Mouse (Mus musculus): ENCODE measurements at regions not wholly inside any gene's neighbourhood (a gene's known extent, or its start where the extent isn't known, plus 50 kb on each side); places are given as distances from the start of the nearest gene placed in this dataset.
"Not testable (repeated sequence)": the region's sequence is repeated elsewhere in the genome, so short reads cannot be mapped to it uniquely, and the experiment has no call there.

- no peak for DNase-seq (ENCODE audit: low spot score in 2 of 2)
Observed at GRCm38 (mm10) chr17:13549975-13550895, 195.9 kb downstream of the Tcp10c start.

- DNase-seq (ENCODE audit: low spot score in 2 of 2), result not testable (repeated sequence)
Observed at GRCm38 (mm10) chr17:13550896-13551267, 196.5 kb downstream of the Tcp10c start.

- not testable (repeated sequence) for DNase-seq (ENCODE audit: low spot score in 2 of 2)
Observed at GRCm38 (mm10) chr17:13551693-13552404, 197.5 kb downstream of the Tcp10c start.

GRCm38 (mm10) chr17:13552840-13553239, 198.5 kb downstream of the Tcp10c start:
- not testable (repeated sequence) for DNase-seq (ENCODE audit: low spot score in 2 of 2)

DNA sequence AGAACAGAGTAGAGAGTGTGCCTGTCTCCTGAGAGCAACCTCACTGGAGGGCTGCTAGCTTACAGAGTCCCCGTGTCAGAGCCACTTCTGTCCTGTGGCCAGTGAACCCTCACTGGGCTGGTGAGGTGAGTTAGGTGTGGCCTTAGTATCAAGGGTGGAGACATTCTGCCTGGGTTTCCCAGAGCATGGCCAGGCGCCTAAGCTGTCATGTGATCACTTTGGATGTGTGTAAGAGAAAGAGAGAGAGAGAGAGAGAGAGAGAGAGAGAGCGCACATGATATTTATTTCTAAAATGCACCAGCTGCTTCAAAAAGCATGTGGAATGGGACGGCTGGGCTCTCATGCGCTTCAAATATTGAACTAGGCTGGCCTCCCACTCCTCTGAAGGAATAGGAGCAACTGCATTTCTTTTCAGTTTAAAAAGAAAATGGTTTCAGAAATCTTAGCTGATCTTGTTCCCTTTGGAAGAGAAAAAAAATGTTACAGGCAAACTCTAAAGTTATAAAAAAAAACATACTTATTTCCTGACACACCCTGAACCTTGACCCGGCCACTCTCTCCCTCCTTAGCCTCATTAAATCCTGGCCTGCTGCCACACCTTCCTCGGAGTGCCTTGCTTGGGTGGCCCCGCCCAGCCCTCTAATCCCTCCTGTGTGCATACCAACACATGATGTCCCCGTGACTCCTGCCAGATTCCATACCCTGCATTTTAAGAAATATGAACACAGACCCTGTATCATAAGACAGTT, 201.1 kb downstream of the Tcp10c start:
- DNase-seq (ENCODE audit: low spot score in 2 of 2), result not testable (repeated sequence)

- not testable (repeated sequence) for DNase-seq (ENCODE audit: low spot score in 2 of 2)
Observed at GRCm38 (mm10) chr17:13556060-13556660, 201.8 kb downstream of the Tcp10c start.

DNA sequence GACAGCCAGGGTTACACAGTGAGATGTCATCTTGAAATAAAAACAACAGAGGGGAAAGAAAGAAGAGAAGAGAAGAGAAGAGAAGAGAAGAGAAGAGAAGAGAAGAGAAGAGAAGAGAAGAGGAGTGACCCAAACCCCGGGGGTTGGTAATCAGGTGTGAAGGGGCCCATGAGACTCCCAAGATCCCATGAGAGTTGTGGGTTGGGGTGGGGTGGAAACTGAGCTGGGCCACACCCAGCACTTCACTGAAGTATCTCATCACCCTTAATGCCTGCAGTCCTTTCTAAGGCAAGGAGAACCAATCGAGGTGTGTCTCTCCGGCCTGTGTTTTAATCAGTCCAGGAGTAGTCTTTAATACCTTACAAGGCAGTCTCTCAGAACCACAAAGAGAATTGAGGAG, 201.5 kb upstream of the Afdn start:
- DNase-seq (ENCODE audit: low spot score in 2 of 2), result no peak

- DNase-seq (ENCODE audit: low spot score in 2 of 2), result no peak
Observed at GRCm38 (mm10) chr17:13561342-13561741, 199.0 kb upstream of the Afdn start.

DNA sequence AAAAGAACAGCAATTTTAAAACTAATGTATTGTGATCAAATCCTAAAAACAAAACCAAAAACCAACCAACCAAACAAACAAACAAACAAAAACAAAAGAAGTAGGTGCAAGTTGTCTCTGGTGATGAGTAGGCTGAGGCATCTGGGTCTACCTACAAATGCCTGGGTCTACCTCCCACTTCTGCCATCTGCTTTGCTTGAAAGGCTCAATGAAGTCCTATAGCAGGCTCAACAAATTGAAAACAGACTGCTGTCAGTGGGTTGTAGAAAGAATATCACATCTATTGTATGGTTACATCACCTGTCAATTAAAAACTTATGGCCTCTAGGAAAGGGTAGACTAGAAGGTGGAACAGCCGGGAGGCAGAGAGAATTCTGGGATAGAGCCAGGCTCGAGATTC, 197.4 kb upstream of the Afdn start:
- DNase-seq (ENCODE audit: low spot score in 2 of 2), result no peak

GRCm38 (mm10) chr17:13564800-13565199, 195.5 kb upstream of the Afdn start:
- no peak for DNase-seq (ENCODE audit: low spot score in 2 of 2)

DNA sequence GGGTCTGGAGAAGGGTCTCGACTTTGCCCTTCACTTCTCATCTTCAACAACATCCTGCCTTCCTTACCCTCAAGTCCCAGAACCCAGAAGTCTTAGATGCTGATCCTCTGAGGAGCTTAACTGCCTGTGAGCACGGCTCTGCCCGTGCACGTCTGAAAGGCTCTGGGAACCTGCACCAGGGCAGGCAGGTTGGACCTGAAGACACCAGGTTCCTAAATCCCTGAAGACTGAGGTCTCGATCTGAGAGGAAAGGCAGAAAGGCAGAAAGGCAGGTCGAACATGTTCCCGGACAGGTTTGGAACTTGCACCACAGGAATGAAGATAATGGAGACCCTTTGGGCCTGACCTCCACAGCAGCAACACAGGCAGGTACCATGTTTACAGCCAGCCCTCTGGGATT, 193.7 kb upstream of the Afdn start:
- no peak for DNase-seq (ENCODE audit: low spot score in 2 of 2)

- DNase-seq (ENCODE audit: low spot score in 2 of 2), result no peak
Observed at GRCm38 (mm10) chr17:13567183-13567582, 193.2 kb upstream of the Afdn start.

- DNase-seq (ENCODE audit: low spot score in 2 of 2), result no peak
Observed at GRCm38 (mm10) chr17:13570796-13571195, 189.5 kb upstream of the Afdn start.

GRCm38 (mm10) chr17:13572204-13572833, 188.0 kb upstream of the Afdn start:
- DNase-seq (ENCODE audit: low spot score in 2 of 2), result no peak

DNA sequence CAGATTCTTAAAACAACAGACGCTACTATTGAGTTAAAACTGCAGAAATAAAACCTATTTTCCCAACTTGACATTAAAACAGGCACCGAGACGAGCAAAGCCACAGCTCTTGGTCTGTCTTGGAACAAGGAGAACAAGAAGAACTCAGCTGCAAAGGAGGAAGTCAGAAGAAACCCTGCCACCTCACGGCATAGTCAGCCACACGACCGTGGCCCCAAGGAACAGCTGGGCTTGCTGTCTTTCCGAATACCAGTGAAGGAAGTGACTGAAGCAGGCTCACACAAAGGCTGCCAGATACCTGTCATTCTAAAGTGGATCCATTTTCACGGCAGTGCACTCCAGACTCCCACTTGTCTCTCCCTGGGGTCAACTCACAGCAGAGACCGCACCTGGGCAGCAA, 187.3 kb upstream of the Afdn start:
- no peak for DNase-seq (ENCODE audit: low spot score in 2 of 2)

DNA sequence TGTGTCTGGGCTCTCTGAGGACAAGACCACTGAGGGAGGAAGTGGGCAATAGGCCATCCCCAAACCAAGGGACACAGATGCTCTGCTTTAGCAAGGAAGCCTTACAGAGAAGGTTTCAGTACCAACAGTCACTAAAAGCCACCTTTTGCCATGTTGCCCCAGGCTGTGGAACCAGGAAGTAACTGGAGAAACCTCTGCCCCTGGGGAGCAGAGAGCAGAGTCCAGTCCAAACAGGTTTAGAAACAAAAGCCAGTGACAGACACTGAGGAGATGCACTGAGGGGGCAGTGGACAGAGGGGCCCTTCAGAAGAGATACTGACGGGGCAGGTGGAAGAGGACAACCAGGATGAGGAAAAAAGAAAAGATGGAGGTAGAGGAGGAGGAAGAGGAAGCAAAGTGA, 186.2 kb upstream of the Afdn start:
- DNase-seq (ENCODE audit: low spot score in 2 of 2), result no peak

- no peak for DNase-seq (ENCODE audit: low spot score in 2 of 2)
Observed at GRCm38 (mm10) chr17:13574682-13575444, 185.5 kb upstream of the Afdn start.

DNA sequence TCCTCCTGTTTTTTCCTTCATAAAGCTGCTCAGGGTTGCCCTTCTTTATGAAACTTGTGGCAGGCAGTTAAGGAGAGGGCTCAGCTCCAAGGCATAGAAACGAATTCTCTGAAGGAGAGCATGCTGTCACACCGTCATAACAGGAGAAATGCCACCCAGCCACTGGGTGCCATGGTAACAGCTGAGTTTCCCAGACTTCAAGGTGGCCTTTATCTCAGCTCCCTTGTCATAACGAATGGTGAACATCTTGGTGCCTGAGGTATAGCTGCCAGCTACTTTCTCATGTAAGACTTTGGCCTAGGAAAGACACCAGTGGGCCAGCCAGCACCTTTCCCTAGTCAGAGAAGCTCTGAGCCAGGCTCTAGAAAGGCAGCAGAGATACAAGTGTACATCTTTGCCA, 182.5 kb upstream of the Afdn start:
- no peak for DNase-seq (ENCODE audit: low spot score in 2 of 2)

GRCm38 (mm10) chr17:13581214-13581920, 179.0 kb upstream of the Afdn start:
- no peak for DNase-seq (ENCODE audit: low spot score in 2 of 2)

DNA sequence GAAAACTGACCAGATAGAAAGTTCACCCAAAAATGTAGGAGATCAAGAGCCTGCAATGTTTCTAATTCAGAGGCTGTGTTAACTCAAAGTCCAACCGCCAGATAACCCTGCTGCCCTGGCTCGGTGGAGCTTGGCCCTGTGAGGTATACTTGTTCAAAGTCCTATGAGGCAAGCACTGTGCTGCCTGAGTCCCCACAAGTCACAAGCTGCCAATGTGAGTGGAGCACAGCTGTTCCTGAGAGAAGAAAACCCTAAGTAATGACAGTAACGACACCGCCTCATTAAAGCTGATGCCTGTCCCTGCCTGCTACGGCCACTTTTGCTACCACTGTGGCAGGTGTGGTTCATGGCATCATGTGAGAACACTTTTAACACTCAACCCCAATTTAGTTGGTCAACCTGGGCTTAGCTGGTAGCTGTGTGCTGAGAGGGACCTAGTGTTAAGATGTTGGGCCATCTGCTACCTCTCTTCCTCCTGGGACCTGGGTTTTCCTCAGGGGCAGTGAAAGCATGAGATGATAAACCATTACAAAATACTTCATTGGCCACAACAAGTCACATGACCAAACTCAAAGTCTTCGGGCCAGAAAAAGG, 178.2 kb upstream of the Afdn start:
- no peak for DNase-seq (ENCODE audit: low spot score in 2 of 2)
